Mouse (Mus musculus) intestine, embryonic 14.5 days (tissue): ENCODE data around the gene Klhdc10. TPM values are rescaled to one million over a fixed set of nuclear protein-coding genes. Genes with fewer than 3 reads are reported as not detected.

Experiments used
- ATAC-seq: fragments of 200-750 bp; cut with Nextera tagmentation; replicated peaks from 2 replicates; pipeline ENCODE4 v1.8.0; 2017; ENCODE audit warnings: low read depth, moderate number of reproducible peaks, moderate TSS enrichment, moderate library complexity; ENCODE audit not compliant: low FRiP score, low TSS enrichment
- DNase-seq: peaks from one replicate; pipeline ENCODE4 v3.0.0-alpha.2; 2018; ENCODE audit warnings: low spot score
- H3K27ac ChIP-seq: fragments of 300-500 bp; sonication (generic); 2 replicates; pipeline ENCODE4 v1.5.1; 2014; ENCODE audit warnings: low read depth, mild to moderate bottlenecking, control low read depth
- H3K27me3 ChIP-seq: fragments of 300-500 bp; sonication (generic); replicated peaks from 2 replicates; pipeline ENCODE4 v1.6.1; 2014; ENCODE audit warnings: low read length, control low read depth; ENCODE audit not compliant: control insufficient read depth, insufficient read depth
- H3K36me3 ChIP-seq: fragments of 300-500 bp; sonication (generic); 2 replicates; pipeline ENCODE4 v1.6.1; 2014; ENCODE audit warnings: low read length, control low read depth; ENCODE audit not compliant: control insufficient read depth, insufficient read depth
- H3K4me1 ChIP-seq: fragments of 300-500 bp; sonication (generic); replicated peaks from 2 replicates; pipeline ENCODE4 v1.6.1; 2014; ENCODE audit warnings: low read length, control low read depth, mixed read lengths; ENCODE audit not compliant: control insufficient read depth, insufficient read depth
- H3K4me2 ChIP-seq: fragments of 300-500 bp; sonication (generic); 2 replicates; pipeline ENCODE4 v1.6.1; 2014; ENCODE audit warnings: low read length
- H3K4me3 ChIP-seq: fragments of 300-500 bp; sonication (generic); 2 replicates; pipeline ENCODE4 v1.5.1; 2014; ENCODE audit warnings: low read depth, low read length, control low read depth, mixed read lengths
- H3K9ac ChIP-seq: fragments of 300-500 bp; sonication (generic); 2 replicates; pipeline ENCODE4 v1.6.1; 2014; ENCODE audit warnings: mild to moderate bottlenecking, low read length
- H3K9me3 ChIP-seq: fragments of 300-500 bp; sonication (generic); 2 replicates; pipeline ENCODE4 v1.6.1; 2016; ENCODE audit warnings: low read length, control low read depth; ENCODE audit not compliant: control insufficient read depth
- WGBS: fragments of 180-500 bp; shearing (Covaris S2); extraction: QIAGEN DNeasy Blood & Tissue Kit; methylation state at CpG from one replicate; pipeline ENCODE4 v1.1.7; 2014; 5-methylcytosine and 5-hydroxymethylcytosine counted together
- polyA plus RNA-seq: library from polyadenylated mRNA; unstranded; fragments of >200 nt; fragmentation: Nextera tagmentation; extraction: Ambion mirVana; gene quantifications from 2 replicates; pipeline ENCODE4 v1.2.1, GENCODE M21; 2014

Gene Klhdc10
- polyA plus RNA-seq, 1 experiment from 2014 or later: 23.1 TPM

GRCm38 (mm10) chr6:30458626-30459025 lies 57.0 kb downstream of the Klhdc10 start:
- H3K27ac ChIP-seq: no peak overlapping the region
- 86% methylated on average over 5 of the region's 5 CpGs for WGBS
- no peak overlapping the region for H3K4me3 ChIP-seq
- no peak overlapping the region for H3K9ac ChIP-seq
- no peak for DNase-seq
- peaks cover 17% of the 10 kb centered on the region for H3K36me3 ChIP-seq
- no peaks in the 10 kb centered on the region for H3K27me3 ChIP-seq
- H3K4me1 ChIP-seq: peaks cover 26% of the 10 kb centered on the region
- no peak overlapping the region for H3K4me2 ChIP-seq
- no peaks in the 10 kb centered on the region for H3K9me3 ChIP-seq
- ATAC-seq: no peak

- H3K9ac ChIP-seq: peak overlapping the region; percentile 61
- peak overlapping the region; percentile 92; the same call in 1 of the 2 replicates for H3K27ac ChIP-seq
- H3K4me1 ChIP-seq: peaks cover 26% of the 10 kb centered on the region
- 78% methylated on average over 16 of the region's 16 CpGs for WGBS
- no peak for DNase-seq
- H3K4me2 ChIP-seq: peak overlapping the region; percentile 66
- no peaks in the 10 kb centered on the region for H3K9me3 ChIP-seq
- peak overlapping the region; percentile 39 for H3K4me3 ChIP-seq
- ATAC-seq: no peak
- H3K36me3 ChIP-seq: peaks cover 12% of the 10 kb centered on the region; the same call in 1 of the 2 replicates
- H3K27me3 ChIP-seq: no peaks in the 10 kb centered on the region
These were observed 57.5 kb downstream of the Klhdc10 start for GRCm38 (mm10) chr6:30459056-30459747.

DNA sequence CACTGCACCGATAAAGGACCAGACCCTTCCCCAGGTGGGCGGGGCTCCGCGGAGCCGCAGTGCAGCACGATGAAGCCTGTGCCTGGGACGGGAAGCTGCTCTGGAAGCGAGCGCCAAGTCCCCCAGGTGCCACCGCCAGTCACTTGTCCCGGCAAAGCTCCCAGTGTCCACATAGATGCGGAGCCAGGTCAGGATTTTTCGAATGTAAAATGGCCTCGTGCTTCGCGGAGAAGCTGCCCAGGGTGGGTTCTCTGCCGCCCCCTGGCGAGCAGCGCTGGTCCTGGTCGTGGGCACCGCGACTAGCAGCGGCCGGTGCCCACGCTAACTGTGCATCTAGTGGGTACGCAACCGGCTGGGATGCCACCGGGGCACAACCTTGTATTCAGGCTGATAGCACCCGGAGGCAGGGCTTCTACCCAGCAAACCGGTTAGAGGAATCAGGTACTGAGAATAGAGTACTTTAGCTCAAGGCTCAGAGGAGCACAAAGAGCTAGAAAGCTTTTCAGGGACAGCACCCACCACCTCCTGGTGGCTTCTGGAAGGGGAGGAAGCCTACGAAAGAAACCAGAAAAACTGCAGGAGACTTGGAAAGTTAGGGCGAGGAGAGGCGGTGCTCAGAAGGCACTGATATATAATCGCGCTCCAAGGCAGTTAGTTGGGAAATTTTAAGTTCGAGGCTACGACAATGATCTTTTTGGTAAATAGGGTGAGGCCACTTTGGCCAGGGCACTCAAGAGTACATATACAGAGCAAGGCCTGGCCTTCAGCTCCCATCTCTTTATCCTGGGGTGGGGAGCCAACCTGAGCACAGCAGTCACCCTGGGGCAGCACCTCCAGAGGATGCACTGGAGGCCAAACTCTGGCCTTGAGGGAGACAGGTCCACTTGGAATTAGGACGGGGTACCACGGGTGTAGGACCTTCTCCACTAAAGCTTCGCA lies 58.4 kb downstream of the Klhdc10 start:
- no peak for ATAC-seq
- WGBS: 6% methylated on average over 40 of the region's 40 CpGs

DNA sequence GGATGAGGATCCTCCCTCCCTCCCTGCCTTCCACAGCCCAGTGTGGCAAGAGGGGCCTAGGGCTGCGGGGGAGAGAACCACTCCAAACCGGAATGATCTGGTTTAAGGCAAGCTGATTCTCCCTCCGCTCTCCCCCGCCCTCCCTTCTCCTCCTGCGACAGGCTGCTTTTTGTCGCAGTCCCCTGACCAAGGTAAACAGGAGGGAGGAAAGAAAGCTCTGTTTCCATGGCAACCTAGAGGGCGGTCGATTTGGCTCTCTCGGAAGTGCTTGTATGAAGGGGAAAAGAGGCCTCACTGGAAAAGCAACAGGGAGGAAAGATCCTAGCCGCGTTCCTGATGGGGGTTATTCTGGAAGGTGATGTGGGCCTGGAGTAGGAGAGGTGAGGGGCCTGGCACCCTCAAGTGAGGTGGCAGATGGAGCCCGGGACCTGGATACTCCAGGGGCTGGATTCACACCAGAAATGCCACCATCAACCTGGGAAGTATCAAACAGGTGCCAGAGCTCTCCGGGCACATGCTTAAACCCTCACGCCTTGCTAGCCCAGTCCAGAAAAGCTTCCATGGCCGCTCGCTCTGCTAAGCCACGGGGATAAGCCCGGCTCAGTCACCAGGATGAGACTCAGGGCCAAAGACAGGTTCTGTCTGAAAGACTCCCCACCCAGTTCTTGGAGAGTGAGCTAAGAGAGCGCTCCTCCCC lies 59.2 kb downstream of the Klhdc10 start:
- Histone ChIP-seq H3K4me1 (peaks cover 26% of the 10 kb centered on the region), H3K9me3 (no peaks in the 10 kb centered on the region), H3K4me2 (peak overlapping the region; percentile 66), H3K36me3 (no peaks in the 10 kb centered on the region), H3K9ac (peak overlapping the region; percentile 61), H3K4me3 (0 out of 2 replicates have a peak overlapping the region, but pooled peaks have one; percentile 8), H3K27ac (peak overlapping the region; percentile 92), H3K27me3 (no peaks in the 10 kb centered on the region)
- DNase-seq (peak; percentile 89), ATAC-seq (peak; percentile 89)
- 11% methylated on average over 19 of the region's 19 CpGs for WGBS

More for the DNA sequence above, 58.4 kb downstream of the Klhdc10 start:
- H3K36me3 ChIP-seq: peaks cover 5% of the 10 kb centered on the region; the same call in 1 of the 2 replicates
- H3K9ac ChIP-seq: peak overlapping the region; percentile 61
- peak; percentile 94 for DNase-seq
- no peaks in the 10 kb centered on the region for H3K9me3 ChIP-seq
- peaks cover 26% of the 10 kb centered on the region for H3K4me1 ChIP-seq
- H3K27me3 ChIP-seq: no peaks in the 10 kb centered on the region
- peak overlapping the region; percentile 39 for H3K4me3 ChIP-seq
- H3K4me2 ChIP-seq: peak overlapping the region; percentile 66
- peak overlapping the region; percentile 92 for H3K27ac ChIP-seq

DNA sequence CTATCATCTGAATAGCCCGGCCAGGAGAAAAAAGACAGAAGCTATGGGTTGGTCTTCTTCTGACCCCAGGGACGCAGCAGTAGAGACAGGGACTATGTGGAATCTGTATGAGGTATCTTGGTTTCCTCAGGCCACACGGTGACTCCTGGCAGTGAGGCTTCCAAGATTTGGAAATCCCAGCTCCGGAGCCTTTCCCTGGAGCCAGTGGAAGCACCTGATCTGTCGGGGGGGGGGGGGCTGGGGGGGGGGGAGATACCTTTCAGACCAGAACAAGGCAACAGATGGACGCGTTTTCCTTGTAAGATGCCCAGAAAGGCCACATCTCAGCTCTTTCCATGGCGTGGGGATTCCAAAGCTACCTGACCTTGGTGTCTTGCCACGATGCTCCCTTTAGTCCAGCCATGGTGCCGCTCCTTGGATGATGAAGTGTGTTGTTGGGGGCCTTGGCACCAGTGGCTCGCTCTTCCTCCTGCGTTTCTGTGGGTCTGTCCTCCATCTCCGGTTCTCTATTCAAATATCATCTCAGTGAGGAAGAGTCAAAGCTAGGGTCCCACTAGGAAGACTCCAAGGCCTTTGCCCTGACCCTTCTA lies 60.2 kb downstream of the Klhdc10 start:
- 78% methylated on average over 13 of the region's 13 CpGs for WGBS
- Histone ChIP-seq H3K4me1 (peaks cover 26% of the 10 kb centered on the region), H3K4me3 (no peak overlapping the region), H3K36me3 (no peaks in the 10 kb centered on the region), H3K9me3 (no peaks in the 10 kb centered on the region), H3K27me3 (no peaks in the 10 kb centered on the region), H3K9ac (no peak overlapping the region), H3K27ac (peak overlapping the region; percentile 92), H3K4me2 (no peak overlapping the region)
- ATAC-seq (no peak), DNase-seq (no peak)

DNA sequence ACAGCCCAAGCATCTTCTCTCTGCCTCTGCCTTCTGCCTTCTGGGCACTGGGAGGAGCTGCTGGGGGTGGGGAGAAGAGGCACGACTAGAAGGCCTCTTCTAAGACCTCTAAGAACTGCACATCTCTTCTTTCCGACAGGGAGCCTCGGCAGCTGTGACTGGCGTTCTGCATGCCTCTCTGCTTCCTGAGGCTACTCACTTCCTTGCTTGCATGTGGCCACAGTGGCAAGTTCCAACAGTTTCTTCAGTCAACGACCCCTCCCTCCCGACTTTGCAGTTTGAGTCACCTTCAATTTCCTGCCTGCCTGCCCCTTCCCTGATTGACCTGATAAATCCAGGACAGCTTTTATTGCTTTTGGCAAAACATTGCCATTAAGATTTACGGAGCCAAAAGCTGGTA lies 61.2 kb downstream of the Klhdc10 start:
- no peak for ATAC-seq
- H3K36me3 ChIP-seq: no peaks in the 10 kb centered on the region
- no peaks in the 10 kb centered on the region for H3K27me3 ChIP-seq
- WGBS: 16% methylated on average over 7 of the region's 7 CpGs
- H3K4me1 ChIP-seq: peaks cover 26% of the 10 kb centered on the region
- no peak overlapping the region for H3K9ac ChIP-seq
- H3K9me3 ChIP-seq: no peaks in the 10 kb centered on the region
- H3K4me2 ChIP-seq: no peak overlapping the region
- no peak for DNase-seq
- H3K27ac ChIP-seq: peak overlapping the region; percentile 60; the same call in 1 of the 2 replicates
- H3K4me3 ChIP-seq: no peak overlapping the region

- H3K9ac ChIP-seq: no peak overlapping the region
- DNase-seq (no peak), ATAC-seq (no peak)
- H3K27me3 ChIP-seq: no peaks in the 10 kb centered on the region
- H3K4me2 ChIP-seq: no peak overlapping the region
- H3K36me3 ChIP-seq: no peaks in the 10 kb centered on the region
- no peaks in the 10 kb centered on the region for H3K9me3 ChIP-seq
- WGBS: 82% methylated on average over 11 of the region's 11 CpGs
- no peak overlapping the region for H3K27ac ChIP-seq
- H3K4me3 ChIP-seq: no peak overlapping the region
- peaks cover 16% of the 10 kb centered on the region for H3K4me1 ChIP-seq
These were observed 63.9 kb downstream of the Klhdc10 start for GRCm38 (mm10) chr6:30465586-30465985.

- Histone ChIP-seq H3K27me3 (no peaks in the 10 kb centered on the region), H3K9me3 (no peaks in the 10 kb centered on the region), H3K9ac (no peak overlapping the region), H3K4me2 (no peak overlapping the region), H3K4me1 (no peaks in the 10 kb centered on the region; the same call in 1 of the 2 replicates), H3K36me3 (no peaks in the 10 kb centered on the region), H3K27ac (no peak overlapping the region), H3K4me3 (no peak overlapping the region)
- WGBS: 69% methylated on average over 1 of the region's 1 CpGs
- DNase-seq: no peak
- ATAC-seq: no peak
These were observed 66.4 kb downstream of the Klhdc10 start for GRCm38 (mm10) chr6:30468058-30468457.
